Mouse (Mus musculus): ENCODE measurements around the gene Kank1.

DNA sequence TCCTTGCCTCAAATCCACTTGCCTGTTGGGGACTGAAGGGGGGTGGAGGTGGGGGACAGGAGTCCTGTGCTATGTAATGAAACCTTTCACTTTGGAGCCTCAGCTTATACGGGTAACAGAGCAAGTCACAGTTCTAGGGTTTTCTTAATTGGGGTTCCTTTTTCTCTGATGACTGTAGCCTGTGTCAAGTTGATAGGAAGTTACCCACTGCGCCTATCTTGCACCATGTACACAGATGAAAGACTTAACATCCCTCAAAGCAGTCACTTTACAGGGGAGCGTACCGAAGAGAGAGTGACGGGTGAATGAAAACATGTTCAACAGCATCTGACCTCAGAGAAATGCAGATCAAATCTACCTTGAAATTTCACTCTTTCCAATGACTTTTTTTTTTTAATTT lies 109.2 kb downstream of the Kank1 start:
- no peak for TF ChIP-seq CTCF (IDR thresholded peaks at IDR 0.05; ENCODE audit: low read depth)
- TF ChIP-seq EP300 (IDR thresholded peaks at IDR 0.05; ENCODE audit: low read depth): no peak
